Mouse (Mus musculus) erythroblast, embryonic 14.5 days (primary cell): ENCODE measurements around the gene Crybg1. TPM values are rescaled to one million over a fixed set of nuclear protein-coding genes. Genes with fewer than 3 reads are reported as not detected.

Source experiments
- H3K27me3 ChIP-seq: 2 replicates; pipeline ENCODE4 v1.6.1; 2012; ENCODE audit warnings: inconsistent platforms; ENCODE audit not compliant: control insufficient read depth
- H3K36me3 ChIP-seq: 2 replicates; pipeline ENCODE4 v1.6.1; 2012; ENCODE audit warnings: mild to moderate bottlenecking, inconsistent platforms; ENCODE audit not compliant: control insufficient read depth
- H3K4me1 ChIP-seq: 2 replicates; pipeline ENCODE4 v1.6.1; 2012; ENCODE audit warnings: inconsistent platforms; ENCODE audit not compliant: control insufficient read depth
- H3K4me3 ChIP-seq: replicated peaks from 2 replicates; pipeline ENCODE3; 2012; ENCODE audit warnings: moderate library complexity, mild to moderate bottlenecking, inconsistent platforms
- H3K9me3 ChIP-seq: 2 replicates; pipeline ENCODE4 v1.6.1; 2012; ENCODE audit warnings: low read length, inconsistent platforms, mixed read lengths; ENCODE audit not compliant: control insufficient read depth
- GATA1 ChIP-seq: IDR thresholded peaks from 2 replicates; pipeline ENCODE4 v1.6.1; 2012; ENCODE audit warnings: low read length, inconsistent platforms, mixed read lengths
- TAL1 ChIP-seq: IDR thresholded peaks from 3 replicates; pipeline ENCODE4 v1.6.1; 2012; ENCODE audit warnings: low read length, inconsistent platforms, mixed read lengths
- polyA plus RNA-seq: library from polyadenylated mRNA; stranded (reverse); fragments of >175 nt; gene quantifications from 2 replicates; pipeline ENCODE4 v1.2.3, GENCODE M21; 2012

The Crybg1 gene
- polyA plus RNA-seq, 1 experiment: 0.01 TPM

GRCm38 (mm10) chr10:44004221-44004751 is 144.4 kb downstream of the Crybg1 start:
- no peaks in the 10 kb centered on the region for H3K36me3 ChIP-seq
- peaks cover 11% of the 10 kb centered on the region for H3K4me1 ChIP-seq
- TF ChIP-seq TAL1 (no peak), GATA1 (no peak)
- H3K4me3 ChIP-seq: peak overlapping the region; percentile 68
- peaks cover 92% of the 10 kb centered on the region for H3K27me3 ChIP-seq
- H3K9me3 ChIP-seq: peaks cover 14% of the 10 kb centered on the region; the same call in 1 of the 2 replicates

GRCm38 (mm10) chr10:44003551-44004151 is 145.0 kb downstream of the Crybg1 start:
- Histone ChIP-seq H3K9me3 (peaks cover 14% of the 10 kb centered on the region; the same call in 1 of the 2 replicates), H3K4me3 (peak overlapping the region; percentile 68), H3K36me3 (no peaks in the 10 kb centered on the region), H3K27me3 (peaks cover 86% of the 10 kb centered on the region), H3K4me1 (peaks cover 15% of the 10 kb centered on the region)
- no peak for TF ChIP-seq GATA1
- no peak for TF ChIP-seq TAL1

GRCm38 (mm10) chr10:44002995-44003524 is 145.6 kb downstream of the Crybg1 start:
- H3K27me3 ChIP-seq: peaks cover 80% of the 10 kb centered on the region
- H3K4me1 ChIP-seq: peaks cover 20% of the 10 kb centered on the region
- H3K9me3 ChIP-seq: peaks cover 14% of the 10 kb centered on the region; the same call in 1 of the 2 replicates
- H3K36me3 ChIP-seq: no peaks in the 10 kb centered on the region
- TF ChIP-seq GATA1: no peak
- TF ChIP-seq TAL1: no peak
- H3K4me3 ChIP-seq: peak overlapping the region; percentile 68

DNA sequence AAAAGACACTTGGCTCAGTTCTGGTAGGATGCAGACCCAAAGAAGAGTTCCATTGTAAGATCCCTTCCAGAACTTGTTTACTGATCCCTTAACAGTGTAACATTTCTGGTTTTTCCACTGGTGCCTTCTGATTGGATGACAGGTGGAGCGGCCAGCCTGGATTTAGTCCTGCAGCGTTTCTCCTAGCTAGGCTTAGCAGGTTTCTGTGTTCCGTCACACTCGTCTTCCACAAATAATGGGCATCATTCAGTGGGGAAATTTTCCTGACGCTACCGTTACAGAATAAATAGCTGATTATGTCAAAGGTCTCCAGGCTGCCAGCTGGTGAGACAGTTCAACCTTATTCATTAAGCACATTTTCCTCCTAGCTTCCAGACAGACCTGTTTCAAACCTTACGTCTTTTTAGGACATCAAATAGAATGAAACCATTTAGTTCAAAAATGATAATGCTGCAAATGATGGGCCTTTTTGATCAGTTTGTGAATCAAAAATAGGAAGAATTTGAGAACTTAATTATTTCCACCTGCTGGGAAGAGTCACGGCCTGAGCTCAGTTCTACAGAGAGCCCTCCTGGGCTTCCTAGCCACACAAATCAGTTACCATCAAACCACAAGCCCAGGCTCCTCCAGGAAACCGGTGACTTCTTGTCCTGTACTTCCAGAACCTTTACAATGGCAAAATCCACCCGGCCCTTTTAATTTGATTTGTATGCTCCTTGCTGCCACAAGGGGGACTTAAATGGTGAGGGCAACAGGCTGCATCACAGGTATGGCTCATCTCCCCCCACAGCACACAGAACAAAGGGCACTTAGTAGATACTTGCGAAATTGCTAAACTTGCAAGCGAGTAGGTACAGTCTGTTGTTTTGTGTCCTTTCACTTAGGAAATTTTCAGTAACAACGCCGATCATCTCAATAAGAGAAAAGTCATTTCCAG is 146.4 kb downstream of the Crybg1 start:
- Histone ChIP-seq H3K4me1 (peaks cover 25% of the 10 kb centered on the region), H3K36me3 (no peaks in the 10 kb centered on the region), H3K4me3 (no peak overlapping the region), H3K27me3 (peaks cover 72% of the 10 kb centered on the region), H3K9me3 (peaks cover 14% of the 10 kb centered on the region; the same call in 1 of the 2 replicates)
- TF ChIP-seq TAL1: no peak
- TF ChIP-seq GATA1: no peak

DNA sequence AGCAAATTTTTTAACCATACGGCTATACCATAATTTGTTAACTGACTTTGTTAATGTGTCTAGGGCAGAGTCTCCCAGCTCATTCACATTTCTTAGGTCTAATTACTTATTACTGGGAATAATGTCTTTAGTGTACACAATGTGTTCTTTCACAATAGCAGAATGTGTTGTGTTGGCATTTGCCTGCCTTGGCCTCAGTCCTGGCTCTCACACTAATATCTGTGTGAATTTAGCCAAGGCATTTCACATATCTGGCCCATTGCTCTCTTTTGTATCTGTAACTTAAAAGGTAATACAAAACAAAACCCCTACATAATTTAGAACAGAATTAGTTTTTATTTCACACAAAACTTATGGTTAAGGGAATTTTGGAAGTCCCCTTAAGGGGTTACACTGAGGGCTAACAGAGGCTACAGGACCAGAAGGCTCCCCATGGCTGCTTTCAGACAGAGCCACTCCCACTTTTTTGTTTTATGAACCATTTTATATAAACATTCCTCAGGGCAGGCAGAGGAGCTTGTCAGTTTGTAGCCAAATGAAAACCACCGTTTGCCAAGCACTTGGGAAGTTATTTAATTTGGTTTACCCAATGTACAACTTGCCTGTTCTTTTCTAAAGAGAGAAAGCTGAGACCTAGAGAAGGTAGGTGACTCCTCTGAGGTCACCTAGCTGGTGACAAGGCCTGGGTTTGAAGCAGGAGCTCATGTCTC is 148.3 kb downstream of the Crybg1 start:
- no peak overlapping the region for H3K4me3 ChIP-seq
- H3K27me3 ChIP-seq: peaks cover 52% of the 10 kb centered on the region
- TF ChIP-seq GATA1 (no peak), TAL1 (no peak)
- no peaks in the 10 kb centered on the region for H3K36me3 ChIP-seq
- peaks cover 25% of the 10 kb centered on the region for H3K4me1 ChIP-seq
- peaks cover 10% of the 10 kb centered on the region; the same call in 1 of the 2 replicates for H3K9me3 ChIP-seq

DNA sequence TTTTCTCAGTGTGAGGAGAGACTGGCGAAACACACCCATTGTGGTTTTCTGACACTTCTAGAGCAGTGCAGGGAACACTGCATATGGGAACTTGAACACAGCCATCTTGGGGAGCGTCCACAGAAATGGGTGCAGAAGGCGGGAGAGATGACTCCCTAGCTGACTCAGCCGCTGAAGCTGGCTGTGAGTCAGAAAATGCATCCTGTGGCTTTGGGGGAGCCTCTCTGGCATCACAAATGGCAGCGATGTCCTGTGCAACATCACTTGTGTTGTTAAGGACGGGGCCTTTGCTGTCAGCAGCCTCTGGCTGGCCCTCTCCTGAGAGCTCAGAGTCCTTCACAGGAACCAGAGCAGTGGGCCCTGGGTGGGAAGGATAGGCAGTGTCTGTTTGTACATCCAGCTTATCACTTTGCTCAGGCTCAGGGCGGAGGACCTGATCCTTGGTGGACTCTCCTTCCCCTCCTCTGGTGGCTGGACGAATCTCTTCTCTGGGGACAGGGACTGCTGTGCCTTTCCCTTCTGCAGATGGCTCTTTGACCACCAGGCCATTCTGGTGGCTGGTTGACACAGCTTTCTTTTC is 150.1 kb downstream of the Crybg1 start:
- Histone ChIP-seq H3K4me3 (no peak overlapping the region), H3K27me3 (peaks cover 35% of the 10 kb centered on the region), H3K9me3 (peaks cover 4% of the 10 kb centered on the region; the same call in 1 of the 2 replicates), H3K4me1 (peaks cover 17% of the 10 kb centered on the region), H3K36me3 (no peaks in the 10 kb centered on the region)
- TF ChIP-seq TAL1: no peak

DNA sequence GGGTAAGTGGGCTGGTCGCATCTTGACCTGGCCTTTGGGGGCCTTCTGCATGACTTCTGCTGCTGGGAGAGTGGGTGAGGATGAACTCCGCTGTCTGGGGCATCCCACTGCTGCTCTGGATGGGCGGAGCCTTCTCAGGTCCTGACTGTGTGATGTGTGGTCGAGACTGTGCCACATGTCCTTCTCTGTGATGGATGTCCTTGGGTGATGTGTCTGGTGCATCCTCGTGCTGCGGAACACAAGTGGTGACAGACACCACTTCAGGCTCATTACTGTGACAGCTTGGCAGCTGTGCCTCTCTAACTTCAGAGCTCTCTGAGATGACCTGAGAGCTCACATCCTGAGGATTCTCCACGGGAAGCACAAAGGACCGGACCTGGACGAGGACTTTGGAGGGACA is 150.6 kb downstream of the Crybg1 start:
- peaks cover 13% of the 10 kb centered on the region for H3K4me1 ChIP-seq
- no peaks in the 10 kb centered on the region for H3K9me3 ChIP-seq
- TF ChIP-seq GATA1 (no peak), TAL1 (no peak)
- H3K4me3 ChIP-seq: no peak overlapping the region
- H3K27me3 ChIP-seq: peaks cover 30% of the 10 kb centered on the region
- H3K36me3 ChIP-seq: no peaks in the 10 kb centered on the region

DNA sequence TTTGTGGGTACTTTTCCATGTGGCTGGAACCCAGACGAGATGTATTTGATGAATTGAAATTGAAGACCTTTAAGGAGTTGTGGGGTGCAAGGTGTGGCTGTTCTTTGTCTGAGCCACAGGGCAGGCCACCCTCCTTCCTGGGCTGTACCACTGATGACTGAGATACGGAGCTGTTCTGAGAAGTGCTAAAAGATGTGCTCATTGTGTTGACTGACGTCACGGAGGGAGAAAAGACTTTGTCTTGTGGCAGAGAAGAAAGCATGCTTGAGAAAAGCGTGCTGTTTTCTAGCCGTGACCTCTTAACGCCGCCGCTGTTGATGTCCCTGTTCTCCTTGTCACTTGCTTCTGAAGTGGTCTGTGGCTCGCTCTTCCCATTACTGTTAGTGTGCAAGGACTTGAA is 151.4 kb downstream of the Crybg1 start:
- H3K36me3 ChIP-seq: no peaks in the 10 kb centered on the region

More for the DNA sequence above, 151.4 kb downstream of the Crybg1 start:
- Histone ChIP-seq H3K4me1 (peaks cover 13% of the 10 kb centered on the region), H3K4me3 (no peak overlapping the region), H3K27me3 (peaks cover 22% of the 10 kb centered on the region), H3K9me3 (no peaks in the 10 kb centered on the region)
- TF ChIP-seq GATA1 (no peak), TAL1 (no peak)
